Mouse (Mus musculus): ENCODE measurements at regions not wholly inside any gene's neighbourhood (a gene's known extent, or its start where the extent isn't known, plus 50 kb on each side); places are given as distances from the start of the nearest gene placed in this dataset.
A peak's percentile ranks its signal among the peaks of the same experiment; 100 is the strongest.

- DNase-seq (ENCODE audit: low spot score in 2 of 2) = no peak
- intact Hi-C loops (cut with DNase I) = no loop called here
Measured at GRCm38 (mm10) chr16:79986746-79987145, 895.8 kb upstream of the Tmprss15 start.

DNA sequence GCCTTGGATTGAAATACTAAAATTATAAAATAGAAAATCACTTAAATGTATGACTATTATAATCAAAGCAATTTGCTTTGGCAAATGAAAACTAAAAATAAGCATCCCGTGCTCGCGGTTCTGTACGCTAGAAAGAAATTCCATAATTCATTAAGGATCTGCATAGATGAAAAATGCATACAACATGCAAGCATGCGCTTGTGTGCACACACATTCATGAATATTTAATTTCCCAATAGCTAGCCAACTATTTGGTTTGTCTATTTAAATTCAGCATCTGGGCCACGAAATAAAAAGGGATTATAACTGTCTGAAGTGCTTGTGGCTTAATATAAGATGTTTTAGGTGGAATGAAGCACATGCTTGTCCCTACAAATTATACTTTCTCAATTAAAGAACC lies 881.2 kb upstream of the Tmprss15 start:
- intact Hi-C loops (cut with DNase I) = no loop called here
- DNase-seq (ENCODE audit: low spot score in 2 of 2) = no peak

DNA sequence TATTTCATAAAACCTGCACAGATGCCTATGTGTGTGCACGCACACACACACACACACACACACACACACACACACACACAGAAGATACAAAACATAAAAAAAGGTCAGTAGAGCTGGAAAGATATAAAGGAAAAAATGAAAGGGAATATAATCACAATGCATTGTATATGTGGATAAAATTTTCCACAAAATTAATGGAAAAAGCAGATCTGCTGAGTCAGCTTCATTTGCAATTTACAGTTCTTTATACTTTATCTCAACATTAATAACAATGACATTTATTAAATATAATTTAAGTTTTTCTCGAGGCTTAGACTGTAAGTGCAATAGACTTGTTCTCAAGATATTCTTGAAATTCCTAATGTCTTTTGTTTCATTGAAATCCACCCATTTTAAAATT lies 846.1 kb upstream of the Tmprss15 start:
- no peak for DNase-seq (ENCODE audit: low spot score in 2 of 2)
- intact Hi-C loops (cut with DNase I) = no loop called here

DNA sequence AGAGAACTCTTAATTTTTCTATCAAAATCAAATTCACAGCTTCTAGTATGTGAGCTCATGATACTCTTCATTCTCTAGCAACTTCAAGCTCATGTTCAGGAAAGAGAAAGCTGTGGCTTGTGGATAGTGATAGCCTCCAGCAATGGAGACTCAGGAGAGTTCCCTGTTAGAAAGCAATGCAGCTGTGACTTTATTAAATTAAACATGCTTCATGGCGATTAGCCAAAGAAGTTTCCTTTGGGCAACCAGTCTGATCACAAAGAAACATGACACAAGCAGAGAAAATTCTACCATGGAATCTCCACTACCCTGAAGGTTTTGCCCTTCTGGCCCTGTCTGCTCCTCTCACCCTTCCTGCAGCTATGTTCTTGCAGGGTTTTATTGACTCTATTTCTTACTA lies 816.2 kb upstream of the Tmprss15 start:
- no peak for DNase-seq (ENCODE audit: low spot score in 2 of 2)
- intact Hi-C loops (cut with DNase I) = no loop called here

DNA sequence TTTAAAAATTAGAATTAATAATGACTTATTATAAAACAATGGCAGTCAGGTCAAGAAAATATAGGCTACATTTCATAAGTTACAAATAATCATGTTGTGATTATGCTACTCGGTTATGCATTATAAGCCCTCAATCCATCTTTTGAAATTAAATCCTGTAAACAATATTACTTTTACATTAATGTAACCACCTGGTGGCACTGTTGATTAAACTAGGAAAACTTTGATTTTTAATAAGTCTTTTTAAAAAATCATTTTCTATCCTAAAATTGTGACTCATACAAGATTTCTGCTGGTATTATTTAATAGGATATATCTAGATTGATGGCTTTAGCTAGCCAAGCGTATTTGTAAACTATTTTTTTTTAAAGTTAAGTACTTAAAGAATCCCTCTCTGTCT lies 810.6 kb upstream of the Tmprss15 start:
- intact Hi-C loops (cut with DNase I) = no loop called here
- DNase-seq (ENCODE audit: low spot score in 2 of 2) = no peak

GRCm38 (mm10) chr16:79881855-79882254 lies 791.0 kb upstream of the Tmprss15 start:
- intact Hi-C loops (cut with DNase I) = no loop called here

GRCm38 (mm10) chr16:79878063-79878462 lies 787.2 kb upstream of the Tmprss15 start:
- intact Hi-C loops (cut with DNase I) = no loop called here
- no peak for DNase-seq (ENCODE audit: low spot score in 2 of 2)

More at GRCm38 (mm10) chr16:79881855-79882254, 791.0 kb upstream of the Tmprss15 start:
- DNase-seq (ENCODE audit: low spot score in 2 of 2) = no peak

GRCm38 (mm10) chr16:79876827-79877226 lies 785.9 kb upstream of the Tmprss15 start:
- no peak for DNase-seq (ENCODE audit: low spot score in 2 of 2)
- intact Hi-C loops (cut with DNase I) = no loop called here

DNA sequence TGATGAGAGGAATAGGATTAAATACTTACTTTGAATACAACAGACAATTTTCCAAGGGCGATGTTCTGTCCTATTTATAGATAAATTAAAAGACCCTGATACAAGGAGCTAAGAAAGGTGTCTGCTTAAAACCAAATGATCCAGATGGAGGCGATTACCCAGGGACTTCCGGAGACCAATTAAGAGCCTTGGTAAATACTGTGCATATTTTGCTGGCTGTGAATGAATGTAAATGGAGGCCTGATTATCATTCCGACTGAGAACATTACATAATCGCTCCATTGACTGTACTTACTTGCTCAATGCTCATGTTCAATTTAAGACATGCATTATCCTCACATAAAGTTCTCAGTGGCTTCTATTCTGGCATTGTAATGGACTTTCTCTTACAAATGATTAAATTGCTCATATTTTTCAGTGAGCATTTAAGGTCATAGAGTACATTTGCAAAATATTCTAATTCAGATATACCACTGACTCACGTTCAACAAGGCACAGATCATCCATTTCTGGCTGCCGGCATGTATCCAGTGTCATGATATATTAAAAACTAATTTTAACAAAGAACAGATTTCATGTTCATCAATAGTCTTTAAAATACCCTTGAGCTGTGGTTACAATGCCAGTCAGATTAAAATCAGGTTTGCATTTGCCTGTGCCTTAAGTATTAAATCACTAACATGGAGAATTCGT lies 779.8 kb upstream of the Tmprss15 start:
- DNase-seq (ENCODE audit: low spot score in 2 of 2) = peak in 1 of 2 experiments; percentile 1
- intact Hi-C loops (cut with DNase I) = no loop called here

- intact Hi-C loops (cut with DNase I) = no loop called here
- no peak for DNase-seq (ENCODE audit: low spot score in 2 of 2)
Measured at GRCm38 (mm10) chr16:79859540-79859939, 768.6 kb upstream of the Tmprss15 start.

GRCm38 (mm10) chr16:79849152-79849551 lies 758.3 kb upstream of the Tmprss15 start:
- intact Hi-C loops (cut with DNase I) = no loop called here
- no peak for DNase-seq (ENCODE audit: low spot score in 2 of 2)

DNA sequence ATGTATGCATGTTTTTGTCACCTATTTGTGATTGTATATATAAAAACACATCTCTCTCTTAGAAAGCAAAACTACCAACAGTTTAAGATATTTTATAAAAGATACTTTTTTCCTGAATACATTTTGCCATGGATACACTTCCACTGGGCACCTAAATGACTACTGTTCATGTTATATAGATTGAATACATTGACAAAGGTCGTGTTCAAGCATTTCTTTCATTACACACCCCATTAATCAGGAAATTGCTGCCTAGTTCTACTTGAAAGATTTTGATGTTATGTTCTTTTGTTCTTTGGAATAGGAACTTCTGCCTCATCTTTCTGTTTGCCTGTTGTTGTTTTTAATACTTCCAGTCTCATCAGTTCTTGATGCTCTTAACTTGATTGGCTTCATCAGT lies 726.0 kb upstream of the Tmprss15 start:
- intact Hi-C loops (cut with DNase I) = no loop called here
- DNase-seq (ENCODE audit: low spot score in 2 of 2) = no peak

GRCm38 (mm10) chr16:79778729-79779128 lies 687.8 kb upstream of the Tmprss15 start:
- DNase-seq (ENCODE audit: low spot score in 2 of 2) = no peak
- intact Hi-C loops (cut with DNase I) = no loop called here

Data from left cerebral cortex, postnatal 14 days (tissue).